Mouse (Mus musculus) liver, embryonic 12.5 days (tissue): Measurements from ENCODE around the gene Adgrg7. TPM values are rescaled to one million over a fixed set of nuclear protein-coding genes. Genes with fewer than 3 reads are reported as not detected.

ENCODE experiments used
- ATAC-seq: fragments of 200-750 bp; cut with Nextera tagmentation; 2 replicates; pipeline ENCODE4 v1.8.0; 2017; ENCODE audit warnings: moderate number of reproducible peaks, mild to moderate bottlenecking, moderate library complexity
- H3K27ac ChIP-seq: fragments of 300-500 bp; sonication (generic); 2 replicates; pipeline ENCODE4 v1.5.1; 2016; ENCODE audit warnings: mild to moderate bottlenecking
- H3K27me3 ChIP-seq: fragments of 300-500 bp; sonication (generic); replicated peaks from 2 replicates; pipeline ENCODE4 v1.6.1; 2016; ENCODE audit warnings: mild to moderate bottlenecking, moderate library complexity
- H3K36me3 ChIP-seq: fragments of 300-500 bp; sonication (generic); 2 replicates; pipeline ENCODE4 v1.6.1; 2016; ENCODE audit warnings: mild to moderate bottlenecking, moderate library complexity
- H3K4me1 ChIP-seq: fragments of 300-500 bp; sonication (generic); 2 replicates; pipeline ENCODE4 v1.6.1; 2016
- H3K4me2 ChIP-seq: fragments of 300-500 bp; sonication (generic); 2 replicates; pipeline ENCODE4 v1.6.1; 2016; ENCODE audit warnings: mild to moderate bottlenecking, moderate library complexity
- H3K4me3 ChIP-seq: fragments of 300-500 bp; sonication (generic); 2 replicates; pipeline ENCODE4 v1.5.1; 2016; ENCODE audit warnings: mild to moderate bottlenecking, moderate library complexity
- H3K9ac ChIP-seq: fragments of 300-500 bp; sonication (generic); 2 replicates; pipeline ENCODE4 v1.6.1; 2016; ENCODE audit warnings: mild to moderate bottlenecking, moderate library complexity
- H3K9me3 ChIP-seq: fragments of 300-500 bp; sonication (generic); replicated peaks from 2 replicates; pipeline ENCODE4 v1.6.1; 2016; ENCODE audit warnings: mild to moderate bottlenecking, moderate library complexity
- WGBS: fragments of 180-500 bp; shearing (Covaris S2); methylation state at CpG from one replicate; pipeline ENCODE4 v1.1.7; 2016; ENCODE audit not compliant: insufficient replicate concordance; 5-methylcytosine and 5-hydroxymethylcytosine counted together
- polyA plus RNA-seq: library from polyadenylated mRNA; unstranded; fragments of >200 nt; fragmentation: Nextera tagmentation; extraction: Ambion mirVana; gene quantifications from 2 replicates; pipeline ENCODE4 v1.2.1, GENCODE M21; 2016

Adgrg7 gene
- polyA plus RNA-seq, 1 experiment from 2014 or later, result not detected

DNA sequence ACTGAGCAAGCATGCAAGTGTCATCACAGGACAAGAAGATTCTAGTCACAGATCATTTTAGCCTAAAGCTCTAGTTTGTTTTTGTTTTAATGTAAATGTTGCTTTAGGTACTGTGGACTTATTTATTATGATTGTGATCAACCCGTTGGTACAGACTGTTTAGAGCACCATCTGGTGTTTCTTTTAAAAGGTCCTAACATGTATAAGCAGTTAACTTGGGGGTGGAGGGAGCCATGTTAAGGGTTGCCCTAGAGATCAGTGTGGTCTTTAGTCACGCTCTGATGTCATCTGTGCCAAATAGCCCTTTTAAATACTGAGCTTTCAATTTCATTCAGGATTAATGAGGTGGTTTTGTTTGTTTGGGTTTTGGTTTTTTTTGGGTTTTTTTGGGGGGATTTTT lies 99.2 kb downstream of the Adgrg7 start:
- H3K27ac ChIP-seq, result no peak overlapping the region
- no peaks in the 10 kb centered on the region for H3K9me3 ChIP-seq
- no peak for ATAC-seq
- no peaks in the 10 kb centered on the region for H3K27me3 ChIP-seq
- H3K9ac ChIP-seq, result no peak overlapping the region
- no peak overlapping the region for H3K4me2 ChIP-seq
- H3K4me1 ChIP-seq, result no peaks in the 10 kb centered on the region
- WGBS, result 75% methylated on average over 2 of the region's 2 CpGs
- peaks cover 73% of the 10 kb centered on the region for H3K36me3 ChIP-seq
- no peak overlapping the region for H3K4me3 ChIP-seq

- no peaks in the 10 kb centered on the region for H3K27me3 ChIP-seq
- H3K9ac ChIP-seq, result no peak overlapping the region
- no peaks in the 10 kb centered on the region for H3K4me1 ChIP-seq
- 88% methylated on average over 7 of the region's 7 CpGs for WGBS
- no peak overlapping the region for H3K4me2 ChIP-seq
- ATAC-seq, result no peak
- H3K27ac ChIP-seq, result no peak overlapping the region
- no peaks in the 10 kb centered on the region for H3K9me3 ChIP-seq
- no peak overlapping the region for H3K4me3 ChIP-seq
- peaks cover 72% of the 10 kb centered on the region for H3K36me3 ChIP-seq
Measured at GRCm38 (mm10) chr16:56690715-56691114, 104.9 kb downstream of the Adgrg7 start.

- Histone ChIP-seq H3K9me3 (no peaks in the 10 kb centered on the region), H3K36me3 (peaks cover 60% of the 10 kb centered on the region), H3K27ac (no peak overlapping the region), H3K4me1 (no peaks in the 10 kb centered on the region), H3K27me3 (no peaks in the 10 kb centered on the region), H3K9ac (no peak overlapping the region), H3K4me3 (no peak overlapping the region), H3K4me2 (no peak overlapping the region)
- WGBS, result 84% methylated on average over 5 of the region's 5 CpGs
- ATAC-seq, result no peak
Measured at GRCm38 (mm10) chr16:56686747-56687146, 108.9 kb downstream of the Adgrg7 start.

GRCm38 (mm10) chr16:56681010-56681645 lies 114.5 kb downstream of the Adgrg7 start:
- Histone ChIP-seq H3K4me3 (no peak overlapping the region), H3K27me3 (no peaks in the 10 kb centered on the region), H3K4me1 (no peaks in the 10 kb centered on the region), H3K27ac (no peak overlapping the region), H3K9ac (no peak overlapping the region), H3K4me2 (no peak overlapping the region), H3K9me3 (no peaks in the 10 kb centered on the region), H3K36me3 (peaks cover 19% of the 10 kb centered on the region)
- 77% methylated on average over 8 of the region's 8 CpGs for WGBS
- no peak for ATAC-seq

DNA sequence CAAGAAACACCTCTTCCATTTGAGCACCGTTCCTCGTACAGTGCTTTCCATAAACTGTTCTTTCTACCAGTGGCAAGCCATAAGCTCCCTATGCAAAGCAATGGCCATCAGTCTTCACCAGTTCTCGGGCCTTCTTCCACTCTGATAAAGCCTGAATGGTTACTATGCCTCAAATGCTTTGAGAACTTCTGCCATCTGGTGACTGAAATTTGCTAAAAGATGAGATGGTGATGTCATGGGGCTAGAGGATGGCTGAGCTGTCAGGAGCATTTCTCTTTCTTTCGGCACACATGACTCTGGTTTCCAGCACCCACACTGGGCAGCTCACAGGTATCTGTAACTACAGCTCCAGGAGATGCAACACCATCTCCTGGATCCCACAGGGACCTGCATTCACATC lies 118.5 kb downstream of the Adgrg7 start:
- no peaks in the 10 kb centered on the region for H3K27me3 ChIP-seq
- H3K4me3 ChIP-seq, result no peak overlapping the region
- no peak for ATAC-seq
- no peaks in the 10 kb centered on the region for H3K9me3 ChIP-seq
- WGBS, result 67% methylated on average over 4 of the region's 4 CpGs
- H3K4me1 ChIP-seq, result no peaks in the 10 kb centered on the region
- H3K4me2 ChIP-seq, result no peak overlapping the region
- no peak overlapping the region for H3K9ac ChIP-seq
- no peaks in the 10 kb centered on the region for H3K36me3 ChIP-seq
- no peak overlapping the region for H3K27ac ChIP-seq

Other genes with a start within 250 kb of the Adgrg7 start
- 94.7 and 95.9 TPM in 2 replicates for gene Tfg, start 78.4 kb downstream of the Adgrg7 start, polyA plus RNA-seq
- 2.1 and 2.5 TPM in 2 replicates for gene Tmem45a, start 90.3 kb upstream of the Adgrg7 start, polyA plus RNA-seq
- gene Lnp1, start 132.2 kb upstream of the Adgrg7 start, polyA plus RNA-seq, result not detected in 2 replicates